Mouse (Mus musculus) C2C12 (cell line): ENCODE measurements around the gene Atxn7l1.

ENCODE experiments used
- CTCF ChIP-seq: IDR thresholded peaks from one replicate; pipeline ENCODE4 v1.5.1; 2011; ENCODE audit not compliant: control insufficient read depth, insufficient read depth, insufficient read length
- MAX ChIP-seq: IDR thresholded peaks from one replicate; pipeline ENCODE4 v1.6.1; 2011; ENCODE audit warnings: mild to moderate bottlenecking, control low read depth
- MYOG ChIP-seq: IDR thresholded peaks from one replicate; pipeline ENCODE4 v1.6.1; 2011; ENCODE audit not compliant: control insufficient read depth, insufficient read length; ENCODE audit errors: extremely low read depth
- USF1 ChIP-seq: IDR thresholded peaks from one replicate; pipeline ENCODE4 v1.6.1; 2011; ENCODE audit warnings: low read depth, mild to moderate bottlenecking, control low read depth, moderate library complexity

- TF ChIP-seq CTCF (no peak), USF1 (no peak), MYOG (no peak), MAX (no peak)
Measured at GRCm38 (mm10) chr12:33174171-33174570, 26.7 kb downstream of the Atxn7l1 start.
